Mouse (Mus musculus) left cerebral cortex, postnatal 36 days (tissue): Measurements from ENCODE around the gene Fam241a. TPM values are rescaled to one million over a fixed set of nuclear protein-coding genes. Genes with fewer than 3 reads are reported as not detected.

ENCODE experiments used
- DNase-seq, 2 experiments: peaks; one replicate each; pipeline ENCODE4 v3.0.0; 2021 to 2022; ENCODE audit warnings: low spot score in 2 of 2, mixed read lengths in 1 of 2
- intact Hi-C: fragments of 180-260 bp; cut with DNase I; formaldehyde crosslinking; loops from one replicate; pipeline ENCODE4 v1.15.1; 2025
- total RNA-seq, 2 experiments: library from RNA; stranded (reverse); gene quantifications; 2 replicates each; pipeline ENCODE4 v1.2.3; 2021

Gene Fam241a
- 1 to 10 TPM; 3.4 to 3.6 TPM for total RNA-seq

- intact Hi-C loops, result no loop called here
These were observed at the start of gene Fam241a for GRCm38 (mm10) chr3:127895792-127896541. Gene Fam241a, minus strand, starts transcription at chr3:127896324.

GRCm38 (mm10) chr3:127932453-127932852 is 36.3 kb upstream of the Fam241a start:
- intact Hi-C loops, result no loop called here
- no peak for DNase-seq

More at GRCm38 (mm10) chr3:127895792-127896541, at the start of gene Fam241a:
- DNase-seq, result peak; percentile 74 to 83

- DNase-seq, result no peak
- intact Hi-C loops, result no loop called here
These were observed 34.3 kb upstream of the Fam241a start for GRCm38 (mm10) chr3:127930326-127931012.

- intact Hi-C loops, result no loop called here
- DNase-seq, result no peak
These were observed 33.8 kb upstream of the Fam241a start for GRCm38 (mm10) chr3:127929921-127930320.

GRCm38 (mm10) chr3:127926635-127927183 is 30.6 kb upstream of the Fam241a start:
- DNase-seq, result no peak
- intact Hi-C loops, result no loop called here

- DNase-seq, result no peak
- intact Hi-C loops, result no loop called here
These were observed 28.3 kb upstream of the Fam241a start for GRCm38 (mm10) chr3:127924464-127924863.

GRCm38 (mm10) chr3:127923183-127923582 is 27.1 kb upstream of the Fam241a start:
- intact Hi-C loops, result no loop called here

GRCm38 (mm10) chr3:127922125-127922524 is 26.0 kb upstream of the Fam241a start:
- intact Hi-C loops, result no loop called here
- DNase-seq, result no peak

More at GRCm38 (mm10) chr3:127923183-127923582, 27.1 kb upstream of the Fam241a start:
- no peak for DNase-seq

GRCm38 (mm10) chr3:127917999-127918661 is 22.0 kb upstream of the Fam241a start:
- no peak for DNase-seq
- intact Hi-C loops, result no loop called here

- intact Hi-C loops, result no loop called here
- DNase-seq, result no peak
These were observed 21.4 kb upstream of the Fam241a start for GRCm38 (mm10) chr3:127917549-127917948.

- no peak for DNase-seq
- intact Hi-C loops, result no loop called here
These were observed 19.7 kb upstream of the Fam241a start for GRCm38 (mm10) chr3:127915656-127916334.

GRCm38 (mm10) chr3:127913885-127914709 is 18.0 kb upstream of the Fam241a start:
- intact Hi-C loops, result no loop called here
- DNase-seq, result no peak

GRCm38 (mm10) chr3:127909941-127910340 is 13.8 kb upstream of the Fam241a start:
- intact Hi-C loops, result no loop called here
- DNase-seq, result peak in 1 of 2 experiments; percentile 12

GRCm38 (mm10) chr3:127894981-127895779 is 944 bp downstream of the Fam241a start:
- intact Hi-C loops, result no loop called here
- DNase-seq, result no peak

GRCm38 (mm10) chr3:127893902-127894301 is 2.2 kb downstream of the Fam241a start:
- intact Hi-C loops, result no loop called here

GRCm38 (mm10) chr3:127891906-127892305 is 4.2 kb downstream of the Fam241a start:
- intact Hi-C loops, result no loop called here
- DNase-seq, result no peak

More at GRCm38 (mm10) chr3:127893902-127894301, 2.2 kb downstream of the Fam241a start:
- no peak for DNase-seq

- intact Hi-C loops, result no loop called here
- DNase-seq, result no peak
These were observed 6.1 kb downstream of the Fam241a start for GRCm38 (mm10) chr3:127890008-127890407.

- no peak for DNase-seq
- intact Hi-C loops, result no loop called here
These were observed 6.6 kb downstream of the Fam241a start for GRCm38 (mm10) chr3:127889570-127889969.
